In genomic region chr16:36642696-36643046, GRCm38 (mm10) we compare ENCODE assay signal across 28 mouse cellular contexts. TPM values are rescaled to one million over a fixed set of nuclear protein-coding genes. Genes with fewer than 3 reads are reported as not detected.
DNase-seq lines count a peak whose midpoint lies in the region; ATAC-seq and TF ChIP-seq lines count a peak whose summit lies in the region.
"Had no signal": no experiment of that assay in that cellular context is flagged by ENCODE, and none has a peak within 500 bp of the region (broad histone marks: within the 10 kb centered on the region; RNA-seq: fewer than 3 reads in every experiment).

No protein-coding gene starts in this region.

- H3K36me3 ChIP-seq in CH12.LX (replicated peaks in 1 of 2; ENCODE audit: control insufficient read depth in 1 of 2, insufficient read depth in 1 of 2, low read length in 1 of 2) = peaks cover 0 to 26% of the 10 kb centered on the region in 2 experiments
- no peaks in the 10 kb centered on the region for H3K36me3 ChIP-seq in splenic B cell, adult 2 months (ENCODE audit: control insufficient read depth, insufficient read depth, low read length, poor library complexity, severe bottlenecking)
- H3K36me3 ChIP-seq: embryonic facial prominence, embryonic 13.5 days; forebrain, embryonic 12.5 days; forebrain, embryonic 15.5 days; G1E; hindbrain, embryonic 10.5 days; hindbrain, embryonic 13.5 days; intestine, embryonic 15.5 days had no signal

- H3K9me3 ChIP-seq in CH12.LX (replicated peaks; ENCODE audit: low read length) = peaks cover 6% of the 10 kb centered on the region
- H3K9me3 ChIP-seq: embryonic facial prominence, embryonic 13.5 days; forebrain, embryonic 12.5 days; forebrain, embryonic 15.5 days; G1E; hindbrain, embryonic 10.5 days; hindbrain, embryonic 13.5 days; intestine, embryonic 15.5 days had no signal

- H3K79me2 ChIP-seq in CH12.LX (replicated peaks; ENCODE audit: control insufficient read depth, extremely low read depth, insufficient read depth, poor library complexity, severe bottlenecking) = peaks cover 23% of the 10 kb centered on the region

- no peaks in the 10 kb centered on the region for H3K27me3 ChIP-seq in CH12.LX (replicated peaks)
- H3K27me3 ChIP-seq in splenic B cell, adult 2 months (ENCODE audit: control insufficient read depth, insufficient read depth, low read length, poor library complexity, severe bottlenecking) = no peaks in the 10 kb centered on the region
- H3K27me3 ChIP-seq: embryonic facial prominence, embryonic 13.5 days; forebrain, embryonic 12.5 days; forebrain, embryonic 15.5 days; hindbrain, embryonic 13.5 days; intestine, embryonic 15.5 days had no signal

- TF ChIP-seq CTCF in CH12.LX (conservative IDR thresholded peaks at IDR 0.05 in 1 of 2, IDR thresholded peaks at IDR 0.05 in 1 of 2; ENCODE audit: low read depth in 2 of 2, low read length in 2 of 2) = no peak

- no peak for TF ChIP-seq RAD21 in CH12.LX (IDR thresholded peaks at IDR 0.05; ENCODE audit: low read depth, low read length)

- peaks cover 8 to 57% of the 10 kb centered on the region in 2 experiments for H3K4me1 ChIP-seq in CH12.LX (ENCODE audit: control insufficient read depth in 1 of 2, insufficient read depth in 2 of 2)
- H3K4me1 ChIP-seq: embryonic facial prominence, embryonic 13.5 days; forebrain, embryonic 12.5 days; forebrain, embryonic 15.5 days; hindbrain, embryonic 10.5 days; hindbrain, embryonic 13.5 days; intestine, embryonic 15.5 days had no signal

- H3K4me3 ChIP-seq in CH12.LX (replicated peaks in 1 of 3; ENCODE audit: low read depth in 2 of 3, low read length in 2 of 3, poor library complexity in 1 of 3) = peak overlapping the region; percentile 24 to 63 (median 55)
- H3K4me3 ChIP-seq: embryonic facial prominence, embryonic 13.5 days; erythroblast, embryonic 14.5 days; forebrain, embryonic 12.5 days; forebrain, embryonic 15.5 days; hindbrain, embryonic 10.5 days; hindbrain, embryonic 13.5 days; intestine, embryonic 15.5 days had no signal

- in situ Hi-C loops in CH12.LX (cut with MboI; ENCODE audit: low pct_ligation_motif_present, low pct_unique_long_range_greater_than_20kb, low sequenced_read_pairs) = no loop called here

- dilution Hi-C loops in CH12.LX (cut with MboI; ENCODE audit: extremely low pct_ligation_motif_present, extremely low pct_unique_long_range_greater_than_20kb, low sequenced_read_pairs) = no loop called here

- H3K4me2 ChIP-seq in CH12.LX (ENCODE audit: insufficient read depth, low read depth, poor library complexity, severe bottlenecking) = peak overlapping the region; percentile 89
- H3K4me2 ChIP-seq: embryonic facial prominence, embryonic 13.5 days; forebrain, embryonic 12.5 days; forebrain, embryonic 15.5 days; heart, embryonic 11.5 days; hindbrain, embryonic 13.5 days; intestine, embryonic 15.5 days had no signal

- TF ChIP-seq EP300 in CH12.LX (IDR thresholded peaks at IDR 0.05; ENCODE audit: low read length) = peak; percentile 83

- peak overlapping the region; percentile 55 for H3K9ac ChIP-seq in CH12.LX (ENCODE audit: insufficient read depth, low read depth)
- H3K9ac ChIP-seq: embryonic facial prominence, embryonic 13.5 days; forebrain, embryonic 12.5 days; forebrain, embryonic 15.5 days; hindbrain, embryonic 13.5 days; intestine, embryonic 15.5 days had no signal

- ATAC-seq in hematopoietic stem cell, adult 5-6 weeks (replicated peaks in 1 of 2; ENCODE audit: insufficient read depth in 1 of 2, low FRiP score in 2 of 2, low TSS enrichment in 1 of 2, low read depth in 1 of 2, poor library complexity in 2 of 2, severe bottlenecking in 2 of 2) = peak; percentile 36 to 59; a peak in 2 of 4 replicates
- no peak for ATAC-seq in activated CD4-positive, CD25-positive, alpha-beta regulatory T cell, adult 4 months
- ATAC-seq: forebrain, embryonic 15.5 days; hindbrain, embryonic 16.5 days; intestine, embryonic 15.5 days had no signal

- H3K27ac ChIP-seq in CH12.LX (ENCODE audit: insufficient read depth, low read depth) = peak overlapping the region; percentile 92
- H3K27ac ChIP-seq: embryonic facial prominence, embryonic 13.5 days; forebrain, embryonic 12.5 days; forebrain, embryonic 15.5 days; hindbrain, embryonic 10.5 days; hindbrain, embryonic 13.5 days; intestine, embryonic 15.5 days had no signal

- TF ChIP-seq POLR2A in CH12.LX (IDR thresholded peaks at IDR 0.05; ENCODE audit: low read depth, low read length) = peak; percentile 55

- DNase-seq in CH12.LX (ENCODE audit: extremely low read depth) (peak; percentile 91), MEL-GATA-1-ER (ENCODE audit: extremely low read depth, low read depth) (peak; percentile 56)
- peak; percentile 57 for DNase-seq in splenic B cell, adult 2 months (ENCODE audit: low read depth, low spot score)
- no peak for DNase-seq in cerebellum, postnatal 10 days
- DNase-seq in frontal cortex, postnatal 10 days (ENCODE audit: low spot score in 2 of 2) = no peak
- DNase-seq: adrenal gland, postnatal 10 days; cerebellum, adult 11 months; cerebellum, adult 2 months; cerebellum, postnatal 14 days; gastrocnemius, postnatal 10 days; gastrocnemius, postnatal 36 days; kidney, adult 11 months had no signal

TF ChIP-seq in CH12.LX, 34 proteins besides CTCF, POLR2A, EP300 and RAD21:
- TF ChIP-seq MXI1 (IDR thresholded peaks at IDR 0.05; ENCODE audit: low read depth, low read length) (peak; percentile 56), MAFK (IDR thresholded peaks at IDR 0.05; ENCODE audit: insufficient replicate concordance, low read length) (peak; percentile 45; the same call in 1 of the 2 replicates), JUND (conservative IDR thresholded peaks at IDR 0.05; ENCODE audit: low read depth, low read length) (no peak), USF2 (conservative IDR thresholded peaks at IDR 0.05; ENCODE audit: low read depth, low read length) (no peak), CHD1 (IDR thresholded peaks at IDR 0.05; ENCODE audit: low read depth, low read length) (no peak), JUN (IDR thresholded peaks at IDR 0.05; ENCODE audit: insufficient read depth, low read depth, low read length) (no peak), PAX5 (IDR thresholded peaks at IDR 0.05; ENCODE audit: low read length) (no peak), USF1 (IDR thresholded peaks at IDR 0.05; ENCODE audit: low read depth, low read length) (no peak), MEF2A (IDR thresholded peaks at IDR 0.05; ENCODE audit: borderline replicate concordance, low read depth, low read length) (peak; percentile 91), KAT2A (IDR thresholded peaks at IDR 0.05; ENCODE audit: insufficient replicate concordance, low read length) (no peak), NRF1 (IDR thresholded peaks at IDR 0.05; ENCODE audit: low read depth, low read length) (no peak; the same call in 1 of the 2 replicates), IRF4 (IDR thresholded peaks at IDR 0.05; ENCODE audit: low read depth, low read length) (peak; percentile 94), RCOR1 (conservative IDR thresholded peaks at IDR 0.05; ENCODE audit: low read depth, low read length) (no peak; the same call in 1 of the 2 replicates), ZC3H11A (IDR thresholded peaks at IDR 0.05; ENCODE audit: low read depth, low read length) (no peak), BHLHE40 (IDR thresholded peaks at IDR 0.05; ENCODE audit: low read depth, low read length) (peak; percentile 4; the same call in 1 of the 2 replicates), MAZ (IDR thresholded peaks at IDR 0.05; ENCODE audit: low read depth, low read length) (peak; percentile 54; the same call in 1 of the 2 replicates), MAX (IDR thresholded peaks at IDR 0.05; ENCODE audit: low read length) (no peak), ELF1 (IDR thresholded peaks at IDR 0.05; ENCODE audit: low read depth, low read length) (0 out of 2 replicates have a peak, but pooled peaks have one; percentile 4), ETS1 (conservative IDR thresholded peaks at IDR 0.05; ENCODE audit: low read depth, low read length) (peak; percentile 83), CHD2 (IDR thresholded peaks at IDR 0.05; ENCODE audit: low read length) (0 out of 2 replicates have a peak, but pooled peaks have one; percentile 45), ZNF384 (IDR thresholded peaks at IDR 0.05; ENCODE audit: low read depth, low read length) (no peak), ZKSCAN1 (IDR thresholded peaks at IDR 0.05; ENCODE audit: borderline replicate concordance, low read depth, low read length) (no peak), E2F4 (IDR thresholded peaks at IDR 0.05; ENCODE audit: insufficient replicate concordance, low read depth, low read length) (no peak), SIN3A (IDR thresholded peaks at IDR 0.05; ENCODE audit: low read length) (peak; percentile 55), UBTF (IDR thresholded peaks at IDR 0.05; ENCODE audit: low read depth, low read length) (peak; percentile 79; the same call in 1 of the 2 replicates), TCF12 (IDR thresholded peaks at IDR 0.05; ENCODE audit: low read depth, low read length) (peak; percentile 66), HCFC1 (IDR thresholded peaks at IDR 0.05; ENCODE audit: low read depth, low read length) (no peak; the same call in 1 of the 2 replicates), NELFE (IDR thresholded peaks at IDR 0.05; ENCODE audit: low read depth, low read length) (no peak), POLR2AphosphoS2 (IDR thresholded peaks at IDR 0.05; ENCODE audit: low read depth, low read length) (no peak), ZMIZ1 (IDR thresholded peaks at IDR 0.05; ENCODE audit: low read depth, low read length) (peak; percentile 50), MYC (IDR thresholded peaks at IDR 0.05; ENCODE audit: low read depth, low read length) (peak; percentile 6; the same call in 1 of the 2 replicates), GABPA (IDR thresholded peaks at IDR 0.05; ENCODE audit: insufficient replicate concordance, low read depth, low read length) (no peak), TBP (conservative IDR thresholded peaks at IDR 0.05; ENCODE audit: low read depth, low read length) (peak; percentile 74), SMC3 (IDR thresholded peaks at IDR 0.05; ENCODE audit: low read depth, low read length) (no peak; the same call in 1 of the 2 replicates)

RNA-seq across cellular contexts. Expression of gene Cd86, which starts 23.2 kb away (rescaled TPM):
- total RNA-seq in CH12.LX (2012; rRNA removed) = 60.0 and 113 TPM in 2 replicates
- 191 and 196 TPM in 2 replicates for total RNA-seq in CH12.LX (2014; rRNA removed)
- 91.9 and 102 TPM in 2 replicates for polyA plus RNA-seq in CH12.LX (2012; ENCODE audit: insufficient read length, low read depth)
- 14.1 and 18.0 TPM in 2 replicates for total RNA-seq in hematopoietic stem cell, adult 5-6 weeks (2017)
- polyA plus RNA-seq in activated CD4-positive, CD25-positive, alpha-beta regulatory T cell, adult 4 months (2017; shearing (Covaris generic)) = 10 to 100 TPM; 45.6 to 47.4 TPM
- total RNA-seq: G1E had no signal
- polyA plus RNA-seq: erythroblast, embryonic 14.5 days; G1E had no signal

RNA-seq across cellular contexts. Expression of gene Ildr1, which starts 51.1 kb away (rescaled TPM):
- total RNA-seq in CH12.LX (2012; rRNA removed) (0.34 and 0.76 TPM in 2 replicates), CH12.LX (2014; rRNA removed) (0.34 and 0.80 TPM in 2 replicates)
- 0.81 and 1.1 TPM in 2 replicates for polyA plus RNA-seq in CH12.LX (2012; ENCODE audit: insufficient read length, low read depth)
- 0.45 and 0.63 TPM in 2 replicates for total RNA-seq in hematopoietic stem cell, adult 5-6 weeks (2017)
- polyA plus RNA-seq in activated CD4-positive, CD25-positive, alpha-beta regulatory T cell, adult 4 months (2017; shearing (Covaris generic)) = 1 to 10 TPM; 6.1 to 7.3 TPM
- total RNA-seq: adrenal gland, adult 18-20 months; gastrocnemius, postnatal 36 days; heart, adult 8-10 months; heart, postnatal 25 days had no signal
- polyA plus RNA-seq: erythroblast, embryonic 14.5 days; G1E; heart, embryonic 11.5 days; heart, postnatal 0 days had no signal

Comparison
In these comparisons a context has a peak if more than half of its experiments do, and no peak if none do; other contexts are left out.
1. DNase-seq: peak in CH12.LX (single experiment), MEL-GATA-1-ER (single experiment) and splenic B cell, adult 2 months (single experiment); none in cerebellum, postnatal 10 days (0 of 2) and frontal cortex, postnatal 10 days (0 of 2).